Mouse (Mus musculus) MEL (cell line): ENCODE measurements around the gene Lins1. TPM values are rescaled to one million over a fixed set of nuclear protein-coding genes. Genes with fewer than 3 reads are reported as not detected.

Experiments used
- DNase-seq: peaks from one replicate; pipeline ENCODE4 v3.0.0; 2011; ENCODE audit warnings: low read depth, low spot score
- H3K27ac ChIP-seq: 2 replicates; pipeline ENCODE4 v1.5.1; 2012; ENCODE audit warnings: low read depth, mild to moderate bottlenecking, control low read depth, low read length, moderate library complexity; ENCODE audit not compliant: control insufficient read depth
- H3K27me3 ChIP-seq, 2 experiments: fragments of 150-350 bp in 1 of 2; sonication (generic) in 1 of 2; 2 replicates each; pipeline ENCODE4 v1.6.1; 2012; ENCODE audit warnings: low read length in 2 of 2, mild to moderate bottlenecking in 2 of 2, improper control_type of control experiment in 1 of 2, moderate library complexity in 1 of 2; ENCODE audit not compliant: insufficient read depth in 2 of 2, control insufficient read depth in 1 of 2
- H3K36me3 ChIP-seq, 2 experiments: 2 replicates each; pipeline ENCODE4 v1.6.1; 2012 to 2014; ENCODE audit warnings: low read length in 2 of 2, improper control_type of control experiment in 1 of 2, inconsistent platforms in 1 of 2, mild to moderate bottlenecking in 1 of 2; ENCODE audit not compliant: insufficient read depth in 2 of 2, control insufficient read depth in 1 of 2
- H3K4me1 ChIP-seq, 2 experiments: fragments of 150-350 bp in 1 of 2; sonication (generic) in 1 of 2; 2 replicates each; pipeline ENCODE4 v1.6.1; 2012; ENCODE audit warnings: low read length in 2 of 2, improper control_type of control experiment in 1 of 2, mild to moderate bottlenecking in 1 of 2; ENCODE audit not compliant: insufficient read depth in 2 of 2, control insufficient read depth in 1 of 2
- H3K4me3 ChIP-seq, 2 experiments: fragments of 150-350 bp in 1 of 2; sonication (generic) in 1 of 2; 2 replicates each; pipeline ENCODE4 v1.5.1; 2012; ENCODE audit warnings: low read depth in 2 of 2, low read length in 2 of 2, mild to moderate bottlenecking in 2 of 2, moderate library complexity in 2 of 2, control low read depth in 1 of 2, improper control_type of control experiment in 1 of 2; ENCODE audit not compliant: control insufficient read depth in 1 of 2, insufficient read depth in 1 of 2
- H3K79me2 ChIP-seq: 2 replicates; pipeline ENCODE4 v1.6.1; 2012; ENCODE audit warnings: mild to moderate bottlenecking, low read length, moderate library complexity; ENCODE audit not compliant: control insufficient read depth, poor library complexity, insufficient read depth
- H3K9ac ChIP-seq: 2 replicates; pipeline ENCODE4 v1.6.1; 2012; ENCODE audit warnings: low read depth, mild to moderate bottlenecking, control low read depth, low read length, moderate library complexity; ENCODE audit not compliant: control insufficient read depth, poor library complexity, severe bottlenecking
- H3K9me3 ChIP-seq: fragments of 150-350 bp; sonication (generic); replicated peaks from 2 replicates; pipeline ENCODE4 v1.6.1; 2012; ENCODE audit warnings: mild to moderate bottlenecking, low read length, improper control_type of control experiment, moderate library complexity; ENCODE audit not compliant: insufficient read depth
- CHD1 ChIP-seq: IDR thresholded peaks from 2 replicates; pipeline ENCODE4 v1.6.1; 2012; ENCODE audit warnings: low read depth, mild to moderate bottlenecking, inconsistent platforms, low read length, improper control_type of control experiment
- CHD2 ChIP-seq: IDR thresholded peaks from 2 replicates; pipeline ENCODE4 v1.6.1; 2011; ENCODE audit warnings: low read length, improper control_type of control experiment
- E2F4 ChIP-seq: IDR thresholded peaks from 2 replicates; pipeline ENCODE4 v1.6.1; 2011; ENCODE audit warnings: low read depth, low read length, improper control_type of control experiment, borderline replicate concordance
- ETS1 ChIP-seq: IDR thresholded peaks from 2 replicates; pipeline ENCODE4 v1.6.1; 2012; ENCODE audit warnings: low read depth, mild to moderate bottlenecking, inconsistent platforms, low read length, improper control_type of control experiment, moderate library complexity
- GABPA ChIP-seq: IDR thresholded peaks from 2 replicates; pipeline ENCODE4 v1.6.1; 2012; ENCODE audit warnings: low read depth, mild to moderate bottlenecking, inconsistent platforms, low read length, improper control_type of control experiment, moderate library complexity
- HCFC1 ChIP-seq: IDR thresholded peaks from 2 replicates; pipeline ENCODE4 v1.6.1; 2012; ENCODE audit warnings: low read depth, mild to moderate bottlenecking, inconsistent platforms, low read length, improper control_type of control experiment, moderate library complexity
- JUND ChIP-seq: IDR thresholded peaks from 2 replicates; pipeline ENCODE4 v1.6.1; 2011; ENCODE audit warnings: low read depth, mild to moderate bottlenecking, improper control_type of control experiment, low read length
- MAFK ChIP-seq: IDR thresholded peaks from 2 replicates; pipeline ENCODE4 v1.6.1; 2011; ENCODE audit warnings: low read depth, mild to moderate bottlenecking, low read length, improper control_type of control experiment, borderline replicate concordance
- MEF2A ChIP-seq: IDR thresholded peaks from 2 replicates; pipeline ENCODE4 v1.6.1; 2014; ENCODE audit warnings: low read depth, mild to moderate bottlenecking, inconsistent platforms, low read length, improper control_type of control experiment; ENCODE audit not compliant: poor library complexity, insufficient replicate concordance, severe bottlenecking; ENCODE audit errors: extremely low read depth
- MXI1 ChIP-seq: IDR thresholded peaks from 2 replicates; pipeline ENCODE4 v1.6.1; 2011; ENCODE audit warnings: mild to moderate bottlenecking, low read depth, low read length, improper control_type of control experiment
- MYC ChIP-seq: IDR thresholded peaks from 2 replicates; pipeline ENCODE4 v1.6.1; 2011; ENCODE audit warnings: low read depth, mild to moderate bottlenecking, low read length, improper control_type of control experiment, moderate library complexity
- NELFE ChIP-seq: IDR thresholded peaks from 2 replicates; pipeline ENCODE4 v1.6.1; 2011; ENCODE audit warnings: low read depth, low read length, improper control_type of control experiment
- NRF1 ChIP-seq: IDR thresholded peaks from 2 replicates; pipeline ENCODE4 v1.6.1; 2014; ENCODE audit warnings: low read depth, mild to moderate bottlenecking, inconsistent platforms, low read length, improper control_type of control experiment, moderate library complexity; ENCODE audit not compliant: poor library complexity, insufficient read depth, severe bottlenecking
- RAD21 ChIP-seq: IDR thresholded peaks from 2 replicates; pipeline ENCODE4 v1.6.1; 2011; ENCODE audit warnings: mild to moderate bottlenecking, low read depth, low read length, improper control_type of control experiment
- SMC3 ChIP-seq: IDR thresholded peaks from 2 replicates; pipeline ENCODE4 v1.6.1; 2011; ENCODE audit warnings: low read depth, low read length, improper control_type of control experiment
- TBP ChIP-seq: IDR thresholded peaks from 2 replicates; pipeline ENCODE4 v1.8.0; 2011; ENCODE audit warnings: low read depth, low read length, improper control_type of control experiment
- TCF12 ChIP-seq: IDR thresholded peaks from 2 replicates; pipeline ENCODE4 v1.6.1; 2014; ENCODE audit warnings: low read depth, mild to moderate bottlenecking, inconsistent platforms, low read length, improper control_type of control experiment, moderate library complexity
- USF1 ChIP-seq: IDR thresholded peaks from 2 replicates; pipeline ENCODE4 v1.6.1; 2014; ENCODE audit warnings: low read depth, mild to moderate bottlenecking, inconsistent platforms, low read length, improper control_type of control experiment, moderate library complexity
- ZKSCAN1 ChIP-seq: IDR thresholded peaks from 2 replicates; pipeline ENCODE4 v1.6.1; 2012; ENCODE audit warnings: low read depth, mild to moderate bottlenecking, inconsistent platforms, low read length, improper control_type of control experiment, moderate library complexity
- polyA plus RNA-seq, 2 experiments: library from polyadenylated mRNA; stranded (reverse) in 1 of 2; unstranded in 1 of 2; fragments of >175 nt in 1 of 2; fragments of >200 nt in 1 of 2; gene quantifications; 2 replicates each; pipeline versions ENCODE4 v1.2.1 to v1.2.4; 2012; ENCODE audit warnings: low replicate concordance in 2 of 2, low read depth in 1 of 2; ENCODE audit not compliant: insufficient read length in 2 of 2, insufficient read depth in 1 of 2, missing spikeins in 1 of 2
- total RNA-seq: library from RNA; depleted of rRNA; stranded (reverse); fragments of 300-350 nt; gene quantifications from 2 replicates; pipeline ENCODE4 v1.2.3, GENCODE M21; 2012

Lins1 gene
- total and polyA plus RNA-seq, 3 experiments: 9.1 to 14.5 TPM; not detected in 1

- peaks cover 0 to 1% of the 10 kb centered on the region in 2 experiments; a peak in 1 of 4 replicates for H3K36me3 ChIP-seq
- no peak overlapping the region for H3K27ac ChIP-seq
- H3K27me3 ChIP-seq: no peaks in the 10 kb centered on the region
- H3K79me2 ChIP-seq: no peaks in the 10 kb centered on the region
- no peak overlapping the region for H3K9ac ChIP-seq
- H3K4me1 ChIP-seq: no peaks in the 10 kb centered on the region
- no peaks in the 10 kb centered on the region for H3K9me3 ChIP-seq
- TF ChIP-seq MXI1 (no peak), MAFK (no peak), GABPA (no peak), CHD2 (no peak), NELFE (no peak), SMC3 (no peak), ETS1 (no peak), MEF2A (no peak), TBP (no peak), E2F4 (no peak), RAD21 (no peak), CHD1 (no peak), MYC (no peak)
- H3K4me3 ChIP-seq: no peak overlapping the region
- DNase-seq: no peak
Observed at GRCm38 (mm10) chr7:66724954-66725353, 35.3 kb downstream of the Lins1 start.

DNA sequence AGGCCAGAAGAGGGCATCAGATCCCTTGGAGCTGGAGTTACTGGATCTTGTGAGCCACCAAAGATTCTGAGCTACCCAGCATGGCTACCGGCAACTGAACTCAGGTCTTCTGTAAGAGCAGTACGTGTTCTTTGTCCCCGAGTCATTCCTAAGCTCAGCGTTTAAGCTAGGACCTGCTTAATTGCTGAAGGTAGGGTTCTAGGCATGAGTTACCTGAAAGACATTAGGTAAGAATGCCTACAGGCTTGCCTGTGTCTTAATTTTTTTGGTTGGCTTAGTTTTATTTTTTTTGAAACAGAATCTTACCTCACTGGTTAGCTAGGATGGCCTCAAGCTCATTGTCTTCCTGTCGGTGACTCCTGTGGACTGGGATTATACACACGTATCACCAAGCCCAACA is 38.4 kb downstream of the Lins1 start:
- Histone ChIP-seq H3K4me3 (no peak overlapping the region), H3K27ac (no peak overlapping the region), H3K79me2 (no peaks in the 10 kb centered on the region), H3K9me3 (no peaks in the 10 kb centered on the region), H3K27me3 (no peaks in the 10 kb centered on the region), H3K4me1 (no peaks in the 10 kb centered on the region), H3K36me3 (no peaks in the 10 kb centered on the region), H3K9ac (no peak overlapping the region)
- no peak for TF ChIP-seq ETS1
- no peak for DNase-seq

DNA sequence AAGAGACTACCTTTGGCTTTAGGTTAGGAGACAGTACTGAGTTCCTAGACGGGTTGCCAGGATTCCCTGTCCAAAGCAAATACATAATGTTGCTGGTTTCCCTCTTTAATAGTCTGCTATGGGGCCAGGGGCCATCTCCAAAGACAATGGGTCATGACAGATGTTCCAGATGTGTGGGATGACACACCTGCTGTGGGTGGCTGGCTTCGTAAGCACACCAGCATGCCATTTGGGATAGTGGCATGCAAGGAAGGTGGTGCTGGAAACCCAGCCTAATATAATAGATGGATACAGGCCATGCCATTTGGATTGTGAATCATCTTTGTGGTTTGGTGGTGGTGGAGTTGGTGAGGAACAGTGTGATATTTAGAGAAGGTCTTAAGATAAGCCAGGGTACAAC is 39.5 kb downstream of the Lins1 start:
- H3K27me3 ChIP-seq: no peaks in the 10 kb centered on the region
- no peak overlapping the region for H3K27ac ChIP-seq
- no peaks in the 10 kb centered on the region for H3K4me1 ChIP-seq
- H3K36me3 ChIP-seq: no peaks in the 10 kb centered on the region
- H3K9me3 ChIP-seq: no peaks in the 10 kb centered on the region
- H3K79me2 ChIP-seq: no peaks in the 10 kb centered on the region
- TF ChIP-seq ZKSCAN1 (no peak), HCFC1 (no peak), USF1 (no peak), CHD1 (no peak), MXI1 (no peak), TCF12 (no peak), JUND (no peak), NRF1 (no peak)
- no peak overlapping the region for H3K9ac ChIP-seq
- no peak overlapping the region for H3K4me3 ChIP-seq
- no peak for DNase-seq
